Mouse (Mus musculus) cerebellum, adult 2 months (tissue): ENCODE results near the gene Cpne6. TPM values are rescaled to one million over a fixed set of nuclear protein-coding genes. Genes with fewer than 3 reads are reported as not detected.

Source experiments
- DNase-seq, 2 experiments: peaks; one replicate each; pipeline ENCODE4 v3.0.0; 2021
- H3K27ac ChIP-seq: fragments of 200-500 bp; 2 replicates; pipeline ENCODE4 v1.5.1; 2012; ENCODE audit warnings: low read length, control low read depth, inconsistent platforms; ENCODE audit not compliant: insufficient read depth
- H3K27me3 ChIP-seq: fragments of 200-500 bp; 2 replicates; pipeline ENCODE4 v1.6.1; 2012; ENCODE audit warnings: inconsistent platforms, mild to moderate bottlenecking, low read length, moderate library complexity; ENCODE audit not compliant: control insufficient read depth, insufficient read depth
- H3K4me1 ChIP-seq: fragments of 200-500 bp; 2 replicates; pipeline ENCODE4 v1.6.1; 2011; ENCODE audit warnings: low read length; ENCODE audit not compliant: control insufficient read depth, insufficient read depth
- H3K4me3 ChIP-seq: fragments of 200-500 bp; replicated peaks from 2 replicates; pipeline ENCODE3; 2011; ENCODE audit warnings: mild to moderate bottlenecking, low read depth, low read length, control low read depth; ENCODE audit not compliant: insufficient read depth
- CTCF ChIP-seq: fragments of 200-500 bp; IDR thresholded peaks from 2 replicates; pipeline ENCODE4 v1.5.1; 2011; ENCODE audit warnings: low read depth, mild to moderate bottlenecking, control low read depth, low read length, moderate library complexity, borderline replicate concordance; ENCODE audit not compliant: insufficient read depth
- POLR2A ChIP-seq: fragments of 200-500 bp; IDR thresholded peaks from 2 replicates; pipeline ENCODE4 v1.6.1; 2011; ENCODE audit warnings: low read length, control low read depth, borderline replicate concordance; ENCODE audit not compliant: insufficient read depth
- WGBS: fragments of 180-500 bp; shearing (Covaris S2); methylation state at CpG from one replicate; pipeline ENCODE4 v1.1.7; 2018; 5-methylcytosine and 5-hydroxymethylcytosine counted together
- polyA plus RNA-seq: library from polyadenylated mRNA; depleted of rRNA; stranded (reverse); fragments of >200 nt; gene quantifications from 2 replicates; pipeline ENCODE4 v1.2.3, GENCODE M21; 2012

Gene Cpne6
- polyA plus RNA-seq, 1 experiment, result 56.8 TPM

- Histone ChIP-seq H3K27me3 (no peaks in the 10 kb centered on the region), H3K4me3 (no peak overlapping the region), H3K4me1 (no peaks in the 10 kb centered on the region), H3K27ac (no peak overlapping the region)
- DNase-seq, result no peak
- WGBS, result 27% methylated on average over 7 of the region's 7 CpGs
- no peak for TF ChIP-seq CTCF
- TF ChIP-seq POLR2A, result no peak
Measured at GRCm38 (mm10) chr14:55507801-55508200, 2.4 kb upstream of the Cpne6 start.

- 70% methylated on average over 10 of the region's 10 CpGs for WGBS
- no peak overlapping the region for H3K27ac ChIP-seq
- no peak overlapping the region for H3K4me3 ChIP-seq
- no peak for DNase-seq
- H3K4me1 ChIP-seq, result no peaks in the 10 kb centered on the region
- TF ChIP-seq POLR2A, result no peak
- TF ChIP-seq CTCF, result no peak
- no peaks in the 10 kb centered on the region for H3K27me3 ChIP-seq
Measured at GRCm38 (mm10) chr14:55509540-55509939, 705 bp upstream of the Cpne6 start.

GRCm38 (mm10) chr14:55511037-55511436 is 792 bp downstream of the Cpne6 start:
- Histone ChIP-seq H3K27ac (no peak overlapping the region), H3K4me3 (no peak overlapping the region), H3K4me1 (no peaks in the 10 kb centered on the region), H3K27me3 (no peaks in the 10 kb centered on the region)
- no peak for TF ChIP-seq POLR2A
- no peak for TF ChIP-seq CTCF
- DNase-seq, result no peak
- 19% methylated on average over 7 of the region's 7 CpGs for WGBS

- Histone ChIP-seq H3K27me3 (no peaks in the 10 kb centered on the region), H3K4me1 (0 out of 2 replicates have a peak, but pooled peaks cover under 1% of the 10 kb centered on the region), H3K4me3 (no peak overlapping the region), H3K27ac (no peak overlapping the region)
- DNase-seq, result no peak
- 78% methylated on average over 10 of the region's 10 CpGs for WGBS
- TF ChIP-seq CTCF (no peak), POLR2A (no peak)
Measured at GRCm38 (mm10) chr14:55513927-55514326, 3.7 kb downstream of the Cpne6 start.

GRCm38 (mm10) chr14:55515846-55516245 is 5.6 kb downstream of the Cpne6 start:
- peaks cover 2% of the 10 kb centered on the region; the same call in 1 of the 2 replicates for H3K4me1 ChIP-seq
- H3K27ac ChIP-seq, result no peak overlapping the region
- 69% methylated on average over 4 of the region's 4 CpGs for WGBS
- no peak for DNase-seq
- H3K27me3 ChIP-seq, result no peaks in the 10 kb centered on the region
- no peak for TF ChIP-seq CTCF
- no peak for TF ChIP-seq POLR2A
- no peak overlapping the region for H3K4me3 ChIP-seq

GRCm38 (mm10) chr14:55518897-55519296 is 8.7 kb downstream of the Cpne6 start:
- WGBS, result 60% methylated on average over 2 of the region's 2 CpGs
- H3K27me3 ChIP-seq, result no peaks in the 10 kb centered on the region
- TF ChIP-seq POLR2A, result no peak
- no peak for TF ChIP-seq CTCF
- peaks cover 2% of the 10 kb centered on the region; the same call in 1 of the 2 replicates for H3K4me1 ChIP-seq
- H3K4me3 ChIP-seq, result no peak overlapping the region
- no peak for DNase-seq
- no peak overlapping the region for H3K27ac ChIP-seq

GRCm38 (mm10) chr14:55519604-55520003 is 9.4 kb downstream of the Cpne6 start:
- no peaks in the 10 kb centered on the region for H3K27me3 ChIP-seq
- H3K27ac ChIP-seq, result no peak overlapping the region
- peaks cover 2% of the 10 kb centered on the region; the same call in 1 of the 2 replicates for H3K4me1 ChIP-seq
- TF ChIP-seq CTCF (no peak), POLR2A (no peak)
- WGBS, result 77% methylated on average over 4 of the region's 4 CpGs
- no peak for DNase-seq
- no peak overlapping the region for H3K4me3 ChIP-seq

GRCm38 (mm10) chr14:55520451-55521361 is 10.5 kb downstream of the Cpne6 start:
- DNase-seq, result peak; percentile 65 to 71
- Histone ChIP-seq H3K27me3 (no peaks in the 10 kb centered on the region), H3K4me3 (peak overlapping the region; percentile 46), H3K4me1 (peaks cover 2% of the 10 kb centered on the region; the same call in 1 of the 2 replicates), H3K27ac (no peak overlapping the region)
- peak; percentile 24; the same call in 1 of the 2 replicates for TF ChIP-seq CTCF
- no peak for TF ChIP-seq POLR2A
- WGBS, result 3% methylated on average over 61 of the region's 61 CpGs
